Mouse (Mus musculus): Measurements from ENCODE around the gene Cdh3. TPM values are rescaled to one million over a fixed set of nuclear protein-coding genes. Genes with fewer than 3 reads are reported as not detected.

Cdh3 gene
- total RNA-seq, 1 experiment from 2014 or later: not detected

- ATAC-seq (ENCODE audit: extremely low read depth, insufficient number of reproducible peaks, low FRiP score, poor library complexity, severe bottlenecking): no peak
These were observed 86.4 kb downstream of the Cdh3 start for GRCm38 (mm10) chr8:106597067-106597466.

DNA sequence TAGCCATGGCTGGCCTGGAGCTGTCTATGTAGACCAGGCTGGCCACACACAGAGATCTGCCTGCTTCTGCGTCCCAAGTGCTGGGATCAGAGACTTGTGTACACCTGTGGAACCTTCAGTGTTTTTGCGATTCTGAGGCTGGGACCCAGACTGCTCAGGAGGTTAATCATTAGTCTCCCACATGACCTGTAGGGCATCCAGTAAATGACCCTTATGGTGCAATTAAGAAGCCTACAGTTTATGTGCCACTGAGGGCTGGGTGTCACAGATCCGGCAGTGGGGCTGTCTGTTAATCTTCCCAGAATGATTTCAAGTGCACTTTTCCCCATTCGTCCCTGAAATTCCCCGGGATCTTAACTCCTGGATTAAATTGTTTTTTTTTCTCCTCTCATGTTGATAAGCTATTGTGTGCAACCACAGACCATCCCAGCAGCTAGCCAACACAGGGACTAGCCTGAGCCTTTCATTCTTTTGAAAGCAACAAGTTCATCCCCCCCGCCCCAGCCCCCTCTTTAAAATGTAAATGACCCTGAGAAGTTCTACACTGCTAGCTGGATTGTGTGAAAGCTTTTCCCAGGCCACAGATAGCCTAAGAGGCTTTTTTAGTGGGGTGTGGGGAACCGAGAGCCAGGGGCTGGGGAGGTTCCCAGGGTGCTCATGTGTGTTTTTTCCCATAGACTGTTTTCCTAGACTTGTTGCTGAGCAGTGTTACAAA, 88.7 kb downstream of the Cdh3 start:
- ATAC-seq (ENCODE audit: extremely low read depth, insufficient number of reproducible peaks, low FRiP score, poor library complexity, severe bottlenecking): no peak

- no peak for ATAC-seq (ENCODE audit: extremely low read depth, insufficient number of reproducible peaks, low FRiP score, poor library complexity, severe bottlenecking)
These were observed 92.6 kb downstream of the Cdh3 start, which contains the start of gene Cdh1 for GRCm38 (mm10) chr8:106603131-106603819. Cdh1 (plus strand) TSS chr8:106603351.

DNA sequence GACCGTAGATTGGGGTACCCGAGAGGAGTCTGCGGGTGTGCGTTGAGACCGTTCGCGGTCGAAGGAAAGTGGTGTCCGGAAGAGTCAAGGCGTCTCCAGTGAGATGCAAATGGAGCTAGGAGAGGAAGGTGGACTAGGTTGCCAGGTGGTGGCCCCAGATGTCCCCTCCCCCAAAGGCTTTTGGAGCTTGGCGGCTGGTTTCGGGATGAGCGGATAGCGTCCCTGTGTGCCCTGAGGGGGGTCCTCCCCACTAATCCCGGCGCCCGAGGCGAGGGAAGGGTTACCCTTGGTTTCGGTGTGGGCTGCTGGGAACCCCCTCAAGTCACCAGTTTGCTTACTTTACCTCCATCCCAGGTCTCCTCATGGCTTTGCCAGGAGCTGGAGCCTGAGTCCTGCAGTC, 93.2 kb downstream of the Cdh3 start:
- ATAC-seq (ENCODE audit: extremely low read depth, insufficient number of reproducible peaks, low FRiP score, poor library complexity, severe bottlenecking): no peak

DNA sequence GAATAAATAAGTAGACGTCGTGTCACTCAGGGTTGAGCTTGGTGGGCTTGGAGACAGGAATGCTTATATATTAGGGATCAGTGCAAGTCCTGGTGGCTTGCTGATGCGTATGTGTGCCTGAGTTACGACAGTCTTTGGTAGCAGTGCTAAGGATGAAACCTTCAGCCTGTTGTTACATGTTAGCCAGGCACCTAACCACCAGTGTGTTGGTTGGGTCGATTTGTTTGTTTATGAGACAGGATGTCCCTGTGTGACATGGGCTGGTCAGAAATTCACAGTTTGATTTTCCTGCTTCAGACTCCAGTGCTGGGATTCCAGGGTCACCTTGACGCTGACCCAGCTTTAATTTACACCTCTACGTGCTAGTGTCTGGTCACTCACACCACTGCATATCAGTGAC, 95.0 kb downstream of the Cdh3 start:
- ATAC-seq (ENCODE audit: extremely low read depth, insufficient number of reproducible peaks, low FRiP score, poor library complexity, severe bottlenecking): no peak

GRCm38 (mm10) chr8:106606121-106606520, 95.4 kb downstream of the Cdh3 start:
- no peak for ATAC-seq (ENCODE audit: extremely low read depth, insufficient number of reproducible peaks, low FRiP score, poor library complexity, severe bottlenecking)

GRCm38 (mm10) chr8:106606601-106607145, 96.0 kb downstream of the Cdh3 start:
- ATAC-seq (ENCODE audit: extremely low read depth, insufficient number of reproducible peaks, low FRiP score, poor library complexity, severe bottlenecking): no peak

Other genes starting within 250 kb of the Cdh3 start
- gene Smpd3, start 172.9 kb upstream of the Cdh3 start, total RNA-seq (2017): 1.3 and 1.4 TPM in 2 replicates
- gene Zfp90, start 95.6 kb upstream of the Cdh3 start, total RNA-seq (2017): 13.1 and 14.3 TPM in 2 replicates
- not detected in 2 replicates for gene 6030452D12Rik, start 10.4 kb upstream of the Cdh3 start, total RNA-seq (2017)
- gene Gm10073, start 62.6 kb downstream of the Cdh3 start, total RNA-seq (2017): 2.4 and 4.5 TPM in 2 replicates
- 0.98 and 1.5 TPM in 2 replicates for gene Cdh1, start 92.5 kb downstream of the Cdh3 start, total RNA-seq (2017)
- gene Tango6, start 172.2 kb downstream of the Cdh3 start, total RNA-seq (2017): 11.9 and 12.9 TPM in 2 replicates